Mouse (Mus musculus) megakaryocyte, embryonic 14.5 days (primary cell): Measurements from ENCODE around the gene Syne1. TPM values are rescaled to one million over a fixed set of nuclear protein-coding genes. Genes with fewer than 3 reads are reported as not detected.

ENCODE experiments used
- H3K27me3 ChIP-seq: replicated peaks from 2 replicates; pipeline ENCODE3; 2012; ENCODE audit warnings: inconsistent platforms
- H3K36me3 ChIP-seq: replicated peaks from 2 replicates; pipeline ENCODE3; 2012; ENCODE audit warnings: low read length, inconsistent platforms, mixed read lengths
- H3K4me1 ChIP-seq: 2 replicates; pipeline ENCODE4 v1.6.1; 2012; ENCODE audit warnings: inconsistent platforms
- H3K4me3 ChIP-seq: replicated peaks from 2 replicates; pipeline ENCODE3; 2012; ENCODE audit warnings: moderate library complexity, mild to moderate bottlenecking, inconsistent platforms
- H3K9me3 ChIP-seq: 2 replicates; pipeline ENCODE4 v1.6.1; 2012; ENCODE audit warnings: inconsistent platforms
- FLI1 ChIP-seq: IDR thresholded peaks from 2 replicates; pipeline ENCODE4 v1.6.1; 2012; ENCODE audit warnings: low read length, inconsistent platforms, mixed read lengths
- GATA1 ChIP-seq: IDR thresholded peaks from 3 replicates; pipeline ENCODE4 v1.6.1; 2012; ENCODE audit warnings: mixed read lengths, low read length, inconsistent platforms, borderline replicate concordance
- polyA plus RNA-seq: library from polyadenylated mRNA; stranded (reverse); fragments of >175 nt; gene quantifications from 2 replicates; pipeline ENCODE4 v1.2.3, GENCODE M21; 2012; ENCODE audit warnings: low replicate concordance; ENCODE audit not compliant: insufficient read depth

The Syne1 gene
- polyA plus RNA-seq, 1 experiment: 5.3 TPM

- no peaks in the 10 kb centered on the region for H3K27me3 ChIP-seq
- no peak for TF ChIP-seq GATA1
- no peak for TF ChIP-seq FLI1
- peaks cover 63% of the 10 kb centered on the region for H3K36me3 ChIP-seq
- H3K4me3 ChIP-seq: no peak overlapping the region
- H3K9me3 ChIP-seq: no peaks in the 10 kb centered on the region
- H3K4me1 ChIP-seq: no peaks in the 10 kb centered on the region
Observed at GRCm38 (mm10) chr10:5097754-5098137, 453.5 kb downstream of the Syne1 start.

GRCm38 (mm10) chr10:5096996-5097753, 454.1 kb downstream of the Syne1 start:
- no peak for TF ChIP-seq FLI1
- TF ChIP-seq GATA1: no peak
- Histone ChIP-seq H3K4me1 (no peaks in the 10 kb centered on the region), H3K9me3 (no peaks in the 10 kb centered on the region), H3K4me3 (no peak overlapping the region), H3K27me3 (no peaks in the 10 kb centered on the region), H3K36me3 (peaks cover 57% of the 10 kb centered on the region)

- no peaks in the 10 kb centered on the region for H3K27me3 ChIP-seq
Observed at GRCm38 (mm10) chr10:5089133-5089532, 462.1 kb downstream of the Syne1 start.

GRCm38 (mm10) chr10:5087336-5087735, 463.9 kb downstream of the Syne1 start:
- TF ChIP-seq GATA1 (no peak), FLI1 (no peak)
- Histone ChIP-seq H3K9me3 (no peaks in the 10 kb centered on the region), H3K4me3 (no peak overlapping the region), H3K4me1 (no peaks in the 10 kb centered on the region), H3K36me3 (peaks cover 64% of the 10 kb centered on the region), H3K27me3 (no peaks in the 10 kb centered on the region)

More at GRCm38 (mm10) chr10:5089133-5089532, 462.1 kb downstream of the Syne1 start:
- Histone ChIP-seq H3K4me3 (no peak overlapping the region), H3K36me3 (peaks cover 53% of the 10 kb centered on the region), H3K4me1 (no peaks in the 10 kb centered on the region), H3K9me3 (no peaks in the 10 kb centered on the region)
- TF ChIP-seq GATA1 (no peak), FLI1 (no peak)

GRCm38 (mm10) chr10:5086329-5086728, 465.0 kb downstream of the Syne1 start:
- no peaks in the 10 kb centered on the region for H3K4me1 ChIP-seq
- H3K4me3 ChIP-seq: no peak overlapping the region
- H3K27me3 ChIP-seq: no peaks in the 10 kb centered on the region
- TF ChIP-seq FLI1: no peak
- TF ChIP-seq GATA1: no peak
- H3K36me3 ChIP-seq: peaks cover 64% of the 10 kb centered on the region
- no peaks in the 10 kb centered on the region for H3K9me3 ChIP-seq

GRCm38 (mm10) chr10:5085792-5086191, 465.5 kb downstream of the Syne1 start:
- no peaks in the 10 kb centered on the region for H3K9me3 ChIP-seq
- peaks cover 64% of the 10 kb centered on the region for H3K36me3 ChIP-seq
- no peaks in the 10 kb centered on the region for H3K27me3 ChIP-seq
- H3K4me3 ChIP-seq: no peak overlapping the region
- H3K4me1 ChIP-seq: no peaks in the 10 kb centered on the region
- TF ChIP-seq FLI1 (no peak), GATA1 (no peak)

- Histone ChIP-seq H3K4me3 (no peak overlapping the region), H3K4me1 (peaks cover 20% of the 10 kb centered on the region), H3K27me3 (no peaks in the 10 kb centered on the region), H3K9me3 (no peaks in the 10 kb centered on the region), H3K36me3 (peaks cover 76% of the 10 kb centered on the region)
- TF ChIP-seq GATA1: no peak
- TF ChIP-seq FLI1: no peak
Observed at GRCm38 (mm10) chr10:5083716-5084115, 467.6 kb downstream of the Syne1 start.

- Histone ChIP-seq H3K4me3 (no peak overlapping the region), H3K4me1 (peaks cover 23% of the 10 kb centered on the region), H3K27me3 (no peaks in the 10 kb centered on the region), H3K9me3 (no peaks in the 10 kb centered on the region; the same call in 1 of the 2 replicates), H3K36me3 (peaks cover 75% of the 10 kb centered on the region)
- TF ChIP-seq FLI1 (no peak), GATA1 (no peak)
Observed at GRCm38 (mm10) chr10:5079945-5080468, 471.3 kb downstream of the Syne1 start.

- Histone ChIP-seq H3K36me3 (peaks cover 99% of the 10 kb centered on the region), H3K27me3 (no peaks in the 10 kb centered on the region), H3K4me3 (no peak overlapping the region), H3K4me1 (peaks cover 23% of the 10 kb centered on the region), H3K9me3 (no peaks in the 10 kb centered on the region; the same call in 1 of the 2 replicates)
- TF ChIP-seq FLI1 (no peak), GATA1 (no peak)
Observed at GRCm38 (mm10) chr10:5075724-5076123, 475.6 kb downstream of the Syne1 start.

- peaks cover 99% of the 10 kb centered on the region for H3K36me3 ChIP-seq
- no peaks in the 10 kb centered on the region; the same call in 1 of the 2 replicates for H3K9me3 ChIP-seq
- H3K27me3 ChIP-seq: no peaks in the 10 kb centered on the region
- peaks cover 13% of the 10 kb centered on the region; the same call in 1 of the 2 replicates for H3K4me1 ChIP-seq
- no peak overlapping the region for H3K4me3 ChIP-seq
- TF ChIP-seq GATA1: no peak
- TF ChIP-seq FLI1: no peak
Observed at GRCm38 (mm10) chr10:5072054-5072453, 479.2 kb downstream of the Syne1 start.
